Mouse (Mus musculus): ENCODE results near the gene Ubr4. TPM values are rescaled to one million over a fixed set of nuclear protein-coding genes. Genes with fewer than 3 reads are reported as not detected.

Gene Ubr4
- 183 and 188 TPM in 2 replicates for polyA plus RNA-seq (2012; rRNA removed)

DNA sequence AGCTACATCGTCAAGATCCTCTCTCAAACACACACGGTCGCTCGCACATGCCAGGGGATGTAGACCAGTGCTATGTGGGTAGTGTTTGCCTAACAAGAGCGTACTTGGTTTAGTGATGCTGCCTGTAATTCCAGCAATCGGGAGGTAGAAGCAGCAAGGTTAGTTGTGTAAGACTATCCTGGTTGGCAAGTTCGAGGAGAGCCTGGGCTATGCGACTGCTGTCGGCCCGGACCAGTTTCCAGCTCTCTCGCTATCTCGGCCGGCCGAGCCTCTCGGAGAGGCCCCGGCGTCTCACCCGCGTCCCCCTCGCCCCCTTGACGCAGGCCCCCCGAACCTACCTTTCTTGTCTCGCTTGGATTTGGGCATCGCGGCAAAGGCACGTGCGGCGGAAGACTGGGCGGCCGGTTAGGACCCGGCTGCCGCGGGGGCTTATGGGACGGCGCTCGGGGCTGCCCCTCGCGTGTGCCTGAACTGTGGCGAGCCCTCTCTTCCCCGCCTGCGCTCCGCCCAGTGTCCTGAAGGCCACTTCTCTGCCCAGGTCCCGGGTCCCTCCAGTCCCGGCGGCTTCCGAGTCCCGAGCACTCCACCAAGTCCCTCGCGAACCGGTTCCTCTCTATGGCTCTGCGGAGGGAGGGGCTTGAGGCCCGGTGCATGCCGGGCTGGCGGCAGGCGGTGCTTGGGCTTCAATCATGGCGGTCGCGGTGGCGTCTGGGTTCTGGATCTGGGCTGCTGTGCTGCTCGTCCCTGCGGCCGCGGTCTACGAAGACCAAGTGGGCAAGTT is at the start of gene Ubr4, which contains the start of the genes Mrto4 and Emc1:
Ubr4 (plus strand) TSS at position 679 of the 781 bp plus-strand sequence.
Mrto4 (minus strand) TSS at position 646 of the 781 bp plus-strand sequence.
Emc1 (plus strand) TSS at position 657 of the 781 bp plus-strand sequence.
- H3K4me1 ChIP-seq (ENCODE audit: control insufficient read depth, insufficient read depth, low read length) = peaks cover 7% of the 10 kb centered on the region
- peak within 1 kb of the TSS; percentile 99 for H3K27ac ChIP-seq (ENCODE audit: insufficient read depth, low read length)
- TF ChIP-seq POLR2A (IDR thresholded peaks at IDR 0.05; ENCODE audit: extremely low read depth, insufficient read depth, low read length) = peak; percentile 64; the same call in 1 of the 2 replicates
- no peak for TF ChIP-seq CTCF (IDR thresholded peaks at IDR 0.05; ENCODE audit: extremely low read depth, insufficient read depth, low read length)
- peak within 1 kb of the TSS; percentile 65 for H3K4me3 ChIP-seq (ENCODE audit: insufficient read depth, low read length)

DNA sequence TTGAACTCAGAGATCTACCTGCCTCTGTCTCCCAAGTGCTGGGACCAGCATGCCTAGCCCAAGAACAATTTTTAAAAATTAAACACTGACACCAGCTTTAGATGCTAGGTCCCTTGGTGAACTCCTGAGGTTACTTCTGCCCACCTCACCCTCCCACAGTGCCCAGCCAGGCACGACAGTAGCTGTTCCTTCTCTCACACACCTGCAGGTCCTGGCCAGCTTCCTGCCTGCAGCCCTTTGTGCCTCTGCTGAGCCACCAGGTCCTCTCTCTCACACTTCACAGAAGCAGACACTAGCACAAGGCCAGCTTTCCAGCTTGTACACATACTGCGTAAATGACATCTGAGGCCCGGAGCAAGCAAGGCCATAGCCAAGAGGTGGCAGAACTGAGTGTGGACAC is 46.9 kb upstream of the Ubr4 start:
- peaks cover 4% of the 10 kb centered on the region; the same call in 1 of the 2 replicates for H3K4me1 ChIP-seq (ENCODE audit: control insufficient read depth, insufficient read depth, low read length)
- TF ChIP-seq POLR2A (IDR thresholded peaks at IDR 0.05; ENCODE audit: extremely low read depth, insufficient read depth, low read length) = no peak
- no peak overlapping the region for H3K4me3 ChIP-seq (ENCODE audit: insufficient read depth, low read length)
- no peak overlapping the region for H3K27ac ChIP-seq (ENCODE audit: insufficient read depth, low read length)

DNA sequence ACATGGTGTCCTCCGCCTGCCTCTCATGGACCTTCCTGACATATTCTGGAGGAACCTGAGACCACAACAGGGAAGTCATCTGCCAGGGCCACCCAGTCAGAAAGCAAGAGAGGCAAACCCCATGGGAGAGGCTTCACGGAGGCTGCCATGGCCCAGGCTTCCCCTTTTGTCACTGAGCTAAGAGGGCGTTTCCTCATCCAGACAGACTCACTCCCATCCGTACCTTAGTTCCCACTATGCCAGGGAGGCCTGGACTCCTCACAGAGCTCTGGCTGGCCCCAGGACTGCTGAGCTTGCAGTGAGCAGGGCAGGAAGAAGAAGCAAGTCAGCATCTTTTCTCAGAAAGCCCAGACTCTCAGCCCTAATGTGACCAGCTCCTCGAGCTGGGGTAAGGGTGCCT is 44.5 kb upstream of the Ubr4 start:
- Histone ChIP-seq H3K4me3 (ENCODE audit: insufficient read depth, low read length) (no peak overlapping the region), H3K27ac (ENCODE audit: insufficient read depth, low read length) (no peak overlapping the region), H3K4me1 (ENCODE audit: control insufficient read depth, insufficient read depth, low read length) (peaks cover 9% of the 10 kb centered on the region)
- no peak for TF ChIP-seq CTCF (IDR thresholded peaks at IDR 0.05; ENCODE audit: extremely low read depth, insufficient read depth, low read length)
- TF ChIP-seq POLR2A (IDR thresholded peaks at IDR 0.05; ENCODE audit: extremely low read depth, insufficient read depth, low read length) = no peak

DNA sequence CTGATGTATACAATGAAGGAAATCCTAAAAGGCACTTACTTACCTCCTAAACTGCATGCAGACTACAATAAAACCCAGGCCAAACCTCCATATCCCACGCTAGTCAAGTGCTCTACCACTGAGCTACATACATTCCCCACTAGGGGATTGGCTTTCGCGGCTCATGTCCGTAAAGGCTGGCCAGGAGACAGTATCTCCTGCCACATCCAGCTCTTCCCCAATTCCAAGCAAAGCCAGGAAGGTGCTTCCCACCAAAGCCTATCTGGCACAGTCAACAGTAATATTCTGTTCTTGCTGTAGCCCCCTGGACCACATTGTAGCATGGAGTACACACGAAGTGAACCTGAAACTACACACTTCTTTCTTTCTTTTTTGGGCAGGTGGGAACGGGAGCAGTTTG is 42.8 kb upstream of the Ubr4 start:
- no peak overlapping the region for H3K27ac ChIP-seq (ENCODE audit: insufficient read depth, low read length)
- H3K4me3 ChIP-seq (ENCODE audit: insufficient read depth, low read length) = peak overlapping the region; percentile 81
- TF ChIP-seq CTCF (IDR thresholded peaks at IDR 0.05; ENCODE audit: extremely low read depth, insufficient read depth, low read length) (no peak), POLR2A (IDR thresholded peaks at IDR 0.05; ENCODE audit: extremely low read depth, insufficient read depth, low read length) (no peak)
- peaks cover 9% of the 10 kb centered on the region for H3K4me1 ChIP-seq (ENCODE audit: control insufficient read depth, insufficient read depth, low read length)

DNA sequence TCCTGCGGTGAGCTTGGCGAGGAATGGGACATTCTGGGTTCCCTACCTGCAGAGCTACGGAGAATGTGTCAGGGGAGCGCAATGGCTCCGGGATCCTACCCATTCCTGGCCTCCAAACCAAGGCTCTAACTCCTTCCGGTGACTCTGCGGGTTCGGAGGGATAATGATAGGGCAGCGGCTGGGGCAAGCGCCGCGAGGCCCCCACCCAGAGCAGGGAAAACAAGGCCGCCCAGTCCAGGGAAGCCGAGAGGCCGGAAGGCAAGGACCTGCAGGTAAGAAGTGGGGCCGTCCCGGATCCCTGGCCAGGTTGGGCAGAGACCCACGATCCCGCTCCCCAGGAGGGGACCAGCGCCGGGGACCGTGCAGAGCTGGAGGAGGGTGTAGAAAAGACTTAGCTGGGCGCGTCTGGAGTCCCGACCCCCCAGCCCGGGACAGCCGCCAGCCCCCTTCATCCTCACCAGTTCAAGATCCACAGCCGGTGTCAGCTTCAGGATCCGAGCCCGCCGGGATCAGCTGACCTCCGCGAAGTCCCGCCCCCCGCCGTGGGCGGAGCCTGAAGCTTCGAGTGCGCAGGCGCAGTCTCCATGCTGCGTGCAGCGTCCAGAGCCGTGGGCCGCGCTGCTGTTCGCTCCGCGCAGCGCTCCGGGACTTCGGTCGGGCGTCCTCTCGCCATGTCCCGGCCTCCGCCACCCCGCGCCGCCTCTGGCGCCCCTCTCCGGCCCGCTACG is 42.1 kb upstream of the Ubr4 start, which contains the start of the genes Pqlc2 and Akr7a5:
Pqlc2 (minus strand) TSS at position 538 of the 728 bp plus-strand sequence.
Akr7a5 (plus strand) TSS at position 574 of the 728 bp plus-strand sequence.
- Histone ChIP-seq H3K27ac (ENCODE audit: insufficient read depth, low read length) (0 out of 2 replicates have a peak within 1 kb of the TSS, but pooled peaks have one; percentile 61), H3K4me1 (ENCODE audit: control insufficient read depth, insufficient read depth, low read length) (peaks cover 9% of the 10 kb centered on the region), H3K4me3 (ENCODE audit: insufficient read depth, low read length) (peak within 1 kb of the TSS; percentile 81)
- TF ChIP-seq CTCF (IDR thresholded peaks at IDR 0.05; ENCODE audit: extremely low read depth, insufficient read depth, low read length) (no peak), POLR2A (IDR thresholded peaks at IDR 0.05; ENCODE audit: extremely low read depth, insufficient read depth, low read length) (peak; percentile 95)

DNA sequence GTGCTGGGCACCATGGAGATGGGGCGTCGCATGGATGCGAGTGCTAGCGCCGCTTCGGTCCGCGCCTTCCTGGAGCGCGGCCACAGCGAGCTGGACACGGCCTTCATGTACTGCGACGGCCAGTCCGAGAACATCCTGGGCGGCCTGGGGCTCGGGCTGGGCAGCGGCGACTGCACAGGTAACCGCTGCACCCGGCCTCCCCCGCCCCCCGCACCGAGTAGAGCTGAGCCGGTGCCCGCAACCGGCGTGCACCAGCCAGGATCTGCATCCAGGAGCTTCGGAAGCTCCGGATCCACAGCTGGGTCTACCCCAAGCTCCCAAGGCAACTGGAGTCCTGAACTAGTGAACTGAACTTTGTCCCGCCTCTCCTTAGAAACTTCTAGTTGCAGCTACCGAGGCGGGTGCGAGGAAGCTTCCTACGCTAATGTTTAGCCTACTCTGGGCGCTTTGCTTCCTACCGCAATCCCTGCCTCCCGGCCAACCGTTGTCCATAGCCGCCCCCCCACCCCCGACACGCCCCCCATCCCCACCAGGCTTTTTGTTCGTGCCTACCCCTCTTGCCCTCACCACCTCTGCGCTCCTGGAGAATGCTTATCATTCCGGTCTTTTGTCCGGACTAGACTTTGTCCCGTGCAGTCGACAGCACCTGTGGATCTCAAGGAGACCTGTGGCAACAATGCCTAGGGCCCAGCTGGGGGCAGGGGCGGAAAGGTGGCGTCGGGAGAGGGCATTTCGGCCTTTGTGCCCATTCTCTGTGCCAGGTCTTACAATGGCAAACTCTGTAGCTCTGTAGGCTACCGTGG is 41.3 kb upstream of the Ubr4 start:
- H3K27ac ChIP-seq (ENCODE audit: insufficient read depth, low read length) = 0 out of 2 replicates have a peak overlapping the region, but pooled peaks have one; percentile 36
- TF ChIP-seq CTCF (IDR thresholded peaks at IDR 0.05; ENCODE audit: extremely low read depth, insufficient read depth, low read length) (no peak), POLR2A (IDR thresholded peaks at IDR 0.05; ENCODE audit: extremely low read depth, insufficient read depth, low read length) (no peak)

DNA sequence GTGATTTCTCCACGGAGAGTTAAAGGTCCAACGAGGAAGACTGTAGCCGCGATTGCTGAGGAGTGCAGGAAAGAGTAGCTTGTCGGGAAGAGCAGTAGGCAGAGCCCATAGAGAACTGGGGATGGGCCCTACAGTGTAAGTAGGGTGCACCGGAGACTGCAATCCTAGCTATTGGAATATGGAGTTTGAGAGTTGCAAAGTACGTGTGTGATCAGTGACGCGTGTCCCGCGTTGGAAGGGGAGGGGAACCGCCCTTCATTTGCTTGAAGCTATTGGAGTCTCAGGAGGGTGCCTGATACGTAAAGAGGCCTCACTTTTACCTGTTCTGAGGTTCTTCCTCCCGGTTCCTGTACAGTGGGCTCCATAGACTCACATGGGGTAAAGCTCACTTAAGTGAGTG is 40.7 kb upstream of the Ubr4 start:
- no peak for TF ChIP-seq CTCF (IDR thresholded peaks at IDR 0.05; ENCODE audit: extremely low read depth, insufficient read depth, low read length)
- TF ChIP-seq POLR2A (IDR thresholded peaks at IDR 0.05; ENCODE audit: extremely low read depth, insufficient read depth, low read length) = no peak
- Histone ChIP-seq H3K4me3 (ENCODE audit: insufficient read depth, low read length) (peak overlapping the region; percentile 81), H3K4me1 (ENCODE audit: control insufficient read depth, insufficient read depth, low read length) (peaks cover 9% of the 10 kb centered on the region), H3K27ac (ENCODE audit: insufficient read depth, low read length) (no peak overlapping the region)

More for the DNA sequence above, 41.3 kb upstream of the Ubr4 start:
- peak overlapping the region; percentile 81 for H3K4me3 ChIP-seq (ENCODE audit: insufficient read depth, low read length)
- peaks cover 9% of the 10 kb centered on the region for H3K4me1 ChIP-seq (ENCODE audit: control insufficient read depth, insufficient read depth, low read length)

DNA sequence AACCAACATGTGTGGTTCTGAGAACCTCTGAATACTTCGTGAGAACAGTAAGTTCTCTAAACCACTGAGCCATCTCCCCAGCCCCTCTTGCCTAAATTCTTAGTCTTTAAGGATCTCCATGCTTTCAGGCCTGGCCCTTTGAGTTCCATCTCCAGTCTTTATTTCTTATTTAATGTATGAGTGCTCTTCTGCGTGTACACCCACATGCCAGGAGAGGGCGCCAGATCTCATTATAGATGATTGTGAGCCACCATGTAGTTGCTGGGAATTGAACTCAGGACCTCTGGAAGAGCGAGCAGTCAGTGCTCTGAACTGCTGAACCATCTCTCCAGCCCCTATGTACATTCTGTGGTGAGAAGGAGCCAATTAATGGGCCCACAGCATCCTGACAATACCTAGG is 39.8 kb upstream of the Ubr4 start:
- peaks cover 9% of the 10 kb centered on the region for H3K4me1 ChIP-seq (ENCODE audit: control insufficient read depth, insufficient read depth, low read length)
- H3K4me3 ChIP-seq (ENCODE audit: insufficient read depth, low read length) = no peak overlapping the region
- TF ChIP-seq CTCF (IDR thresholded peaks at IDR 0.05; ENCODE audit: extremely low read depth, insufficient read depth, low read length) (peak; percentile 23; the same call in 1 of the 2 replicates), POLR2A (IDR thresholded peaks at IDR 0.05; ENCODE audit: extremely low read depth, insufficient read depth, low read length) (no peak)
- no peak overlapping the region for H3K27ac ChIP-seq (ENCODE audit: insufficient read depth, low read length)

DNA sequence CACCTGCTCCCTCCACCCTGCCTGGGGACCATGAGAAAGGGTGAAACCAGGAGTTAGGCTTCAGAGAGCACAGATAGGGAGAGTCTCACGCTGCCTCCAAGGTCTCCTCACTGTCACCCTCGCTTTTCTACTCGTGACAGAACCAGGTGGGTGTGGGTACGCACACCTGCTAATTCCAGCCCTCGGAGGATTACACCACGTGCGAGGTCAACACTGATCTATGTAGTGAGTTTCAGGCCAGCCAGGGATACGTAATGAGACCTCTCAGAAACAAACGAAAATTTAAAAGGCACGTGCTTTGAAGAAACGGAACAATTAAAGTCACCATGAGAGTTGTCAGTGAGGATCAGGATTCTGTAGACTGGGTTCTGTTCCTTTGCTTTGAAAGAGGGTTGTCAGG is 34.0 kb upstream of the Ubr4 start:
- TF ChIP-seq CTCF (IDR thresholded peaks at IDR 0.05; ENCODE audit: extremely low read depth, insufficient read depth, low read length) = no peak
- TF ChIP-seq POLR2A (IDR thresholded peaks at IDR 0.05; ENCODE audit: extremely low read depth, insufficient read depth, low read length) = no peak
- Histone ChIP-seq H3K27ac (ENCODE audit: insufficient read depth, low read length) (no peak overlapping the region), H3K4me1 (ENCODE audit: control insufficient read depth, insufficient read depth, low read length) (no peaks in the 10 kb centered on the region), H3K4me3 (ENCODE audit: insufficient read depth, low read length) (no peak overlapping the region)

Measured in cortical plate, adult 2 months (tissue).